Mouse (Mus musculus): ENCODE data around the gene Cables2. TPM values are rescaled to one million over a fixed set of nuclear protein-coding genes. Genes with fewer than 3 reads are reported as not detected.

Cables2 gene
- polyA plus RNA-seq, 1 experiment from 2014 or later, result 16.1 TPM

GRCm38 (mm10) chr2:180225044-180225761 is 48.1 kb downstream of the Cables2 start:
- Histone ChIP-seq H3K9ac (ENCODE audit: low read length) (peak overlapping the region; percentile 79), H3K36me3 (ENCODE audit: control insufficient read depth, insufficient read depth, low read length) (peaks cover 3% of the 10 kb centered on the region; the same call in 1 of the 2 replicates), H3K9me3 (ENCODE audit: control insufficient read depth, low read length) (no peaks in the 10 kb centered on the region), H3K4me3 (ENCODE audit: control insufficient read depth in 1 of 2, insufficient read depth in 1 of 2, low read depth in 1 of 2, low read length in 2 of 2) (peak overlapping the region; percentile 62 to 71), H3K4me1 (ENCODE audit: control insufficient read depth in 2 of 2, insufficient read depth in 2 of 2, low read length in 2 of 2) (peaks cover 35 to 47% of the 10 kb centered on the region in 2 experiments), H3K27ac (replicated peaks in 1 of 2; ENCODE audit: control insufficient read depth in 1 of 2, insufficient read depth in 1 of 2, low read depth in 2 of 2, low read length in 2 of 2) (peak overlapping the region in 1 of 2 experiments; percentile 72; a peak in 2 of 4 replicates), H3K4me2 (ENCODE audit: low read length) (peak overlapping the region; percentile 98), H3K27me3 (ENCODE audit: control insufficient read depth, insufficient read depth, low read length) (no peaks in the 10 kb centered on the region; the same call in 1 of the 2 replicates)
- peak; percentile 6 for ATAC-seq (ENCODE audit: insufficient number of reproducible peaks, insufficient read depth, low FRiP score, low read depth)
- 2% methylated on average over 55 of the region's 55 CpGs for WGBS

DNA sequence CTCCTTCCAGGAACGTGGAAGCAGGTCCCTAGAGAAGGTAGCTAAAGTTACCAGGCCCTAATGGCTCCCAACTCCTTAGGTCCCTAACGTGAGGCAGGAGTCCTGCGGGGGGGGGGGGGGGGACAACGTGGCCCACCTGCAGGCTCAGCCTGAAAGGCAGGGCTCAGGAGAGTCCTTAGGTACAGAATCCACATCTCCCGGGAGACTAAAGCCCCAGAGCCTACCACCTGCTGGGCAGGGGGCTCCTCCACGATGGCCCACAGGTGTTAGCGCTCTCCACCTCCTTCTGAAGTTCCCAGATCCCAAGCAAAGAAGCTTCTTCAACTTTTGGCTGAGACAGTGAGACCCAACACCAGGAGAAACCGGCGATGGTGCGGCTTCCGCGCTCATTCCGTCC is 48.7 kb downstream of the Cables2 start:
- H3K36me3 ChIP-seq (ENCODE audit: control insufficient read depth, insufficient read depth, low read length), result peaks cover 5% of the 10 kb centered on the region; the same call in 1 of the 2 replicates
- no peaks in the 10 kb centered on the region; the same call in 1 of the 2 replicates for H3K27me3 ChIP-seq (ENCODE audit: control insufficient read depth, insufficient read depth, low read length)
- H3K4me2 ChIP-seq (ENCODE audit: low read length), result peak overlapping the region; percentile 98
- H3K9me3 ChIP-seq (ENCODE audit: control insufficient read depth, low read length), result no peaks in the 10 kb centered on the region
- no peak overlapping the region for H3K27ac ChIP-seq (replicated peaks in 1 of 2; ENCODE audit: control insufficient read depth in 1 of 2, insufficient read depth in 1 of 2, low read depth in 2 of 2, low read length in 2 of 2)
- peaks cover 34 to 47% of the 10 kb centered on the region in 2 experiments for H3K4me1 ChIP-seq (ENCODE audit: control insufficient read depth in 2 of 2, insufficient read depth in 2 of 2, low read length in 2 of 2)
- H3K9ac ChIP-seq (ENCODE audit: low read length), result peak overlapping the region; percentile 79
- 5% methylated on average over 12 of the region's 13 CpGs for WGBS
- ATAC-seq (ENCODE audit: insufficient number of reproducible peaks, insufficient read depth, low FRiP score, low read depth), result no peak
- peak overlapping the region; percentile 62 to 71 for H3K4me3 ChIP-seq (ENCODE audit: control insufficient read depth in 1 of 2, insufficient read depth in 1 of 2, low read depth in 1 of 2, low read length in 2 of 2)

DNA sequence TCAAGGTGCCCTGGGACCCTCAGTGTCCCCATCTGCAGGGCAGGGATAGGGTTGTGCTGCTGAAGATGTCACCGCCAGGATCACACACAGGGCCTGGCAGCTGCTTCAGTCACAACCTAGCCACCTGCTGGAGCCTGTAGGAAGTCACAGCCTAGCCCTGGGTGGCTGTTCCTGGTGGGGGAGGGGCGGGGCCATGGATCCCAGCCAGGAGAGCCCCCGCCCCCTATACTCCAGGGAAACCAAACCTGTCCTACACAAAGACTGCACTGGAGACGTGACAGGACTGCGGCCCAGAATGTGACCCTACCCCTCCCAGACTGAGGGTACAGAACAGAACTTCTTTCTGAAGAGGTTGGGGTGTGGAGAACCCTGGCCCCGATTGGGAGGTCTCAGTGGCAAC is 51.0 kb downstream of the Cables2 start:
- H3K36me3 ChIP-seq (ENCODE audit: control insufficient read depth, insufficient read depth, low read length), result peaks cover 8% of the 10 kb centered on the region; the same call in 1 of the 2 replicates
- peaks cover 32 to 50% of the 10 kb centered on the region in 2 experiments for H3K4me1 ChIP-seq (ENCODE audit: control insufficient read depth in 2 of 2, insufficient read depth in 2 of 2, low read length in 2 of 2)
- H3K4me2 ChIP-seq (ENCODE audit: low read length), result 0 out of 2 replicates have a peak overlapping the region, but pooled peaks have one; percentile 12
- H3K27ac ChIP-seq (replicated peaks in 1 of 2; ENCODE audit: control insufficient read depth in 1 of 2, insufficient read depth in 1 of 2, low read depth in 2 of 2, low read length in 2 of 2), result 0 out of 4 replicates have a peak overlapping the region, but pooled peaks of 1 of the 2 experiments have one; percentile 25
- H3K9ac ChIP-seq (ENCODE audit: low read length), result 0 out of 2 replicates have a peak overlapping the region, but pooled peaks have one; percentile 13
- H3K27me3 ChIP-seq (ENCODE audit: control insufficient read depth, insufficient read depth, low read length), result no peaks in the 10 kb centered on the region; the same call in 1 of the 2 replicates
- WGBS, result 13% methylated on average over 6 of the region's 6 CpGs
- no peak overlapping the region for H3K4me3 ChIP-seq (ENCODE audit: control insufficient read depth in 1 of 2, insufficient read depth in 1 of 2, low read depth in 1 of 2, low read length in 2 of 2)
- no peaks in the 10 kb centered on the region for H3K9me3 ChIP-seq (ENCODE audit: control insufficient read depth, low read length)
- peak; percentile 7; the same call in 1 of the 2 replicates for ATAC-seq (ENCODE audit: insufficient number of reproducible peaks, insufficient read depth, low FRiP score, low read depth)

DNA sequence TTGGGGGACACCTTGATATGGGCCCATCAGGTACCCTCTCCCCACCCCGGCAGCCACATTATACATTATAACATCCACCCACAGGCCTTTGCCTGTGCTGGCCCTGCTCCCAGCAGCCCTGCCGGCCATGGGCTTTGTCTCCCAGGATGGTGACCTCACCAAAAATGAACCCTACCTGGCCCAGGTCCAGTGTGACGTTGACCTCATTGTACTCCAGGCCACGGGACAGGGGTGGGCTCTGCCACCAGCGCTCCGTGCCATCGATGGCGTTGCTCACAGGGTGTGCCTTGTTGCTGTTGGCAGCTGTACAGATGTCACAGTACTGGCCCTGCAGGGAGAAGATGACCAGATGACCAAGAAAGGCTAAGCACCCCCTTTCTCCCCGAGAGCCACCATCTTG is 52.2 kb downstream of the Cables2 start:
- H3K27me3 ChIP-seq (ENCODE audit: control insufficient read depth, insufficient read depth, low read length), result no peaks in the 10 kb centered on the region; the same call in 1 of the 2 replicates
- H3K27ac ChIP-seq (replicated peaks in 1 of 2; ENCODE audit: control insufficient read depth in 1 of 2, insufficient read depth in 1 of 2, low read depth in 2 of 2, low read length in 2 of 2), result no peak overlapping the region
- WGBS, result 76% methylated on average over 9 of the region's 9 CpGs
- no peak for ATAC-seq (ENCODE audit: insufficient number of reproducible peaks, insufficient read depth, low FRiP score, low read depth)
- peaks cover 8% of the 10 kb centered on the region; the same call in 1 of the 2 replicates for H3K36me3 ChIP-seq (ENCODE audit: control insufficient read depth, insufficient read depth, low read length)
- H3K9me3 ChIP-seq (ENCODE audit: control insufficient read depth, low read length), result no peaks in the 10 kb centered on the region
- peaks cover 30 to 49% of the 10 kb centered on the region in 2 experiments for H3K4me1 ChIP-seq (ENCODE audit: control insufficient read depth in 2 of 2, insufficient read depth in 2 of 2, low read length in 2 of 2)
- H3K4me2 ChIP-seq (ENCODE audit: low read length), result no peak overlapping the region
- H3K9ac ChIP-seq (ENCODE audit: low read length), result no peak overlapping the region
- no peak overlapping the region for H3K4me3 ChIP-seq (ENCODE audit: control insufficient read depth in 1 of 2, insufficient read depth in 1 of 2, low read depth in 1 of 2, low read length in 2 of 2)

DNA sequence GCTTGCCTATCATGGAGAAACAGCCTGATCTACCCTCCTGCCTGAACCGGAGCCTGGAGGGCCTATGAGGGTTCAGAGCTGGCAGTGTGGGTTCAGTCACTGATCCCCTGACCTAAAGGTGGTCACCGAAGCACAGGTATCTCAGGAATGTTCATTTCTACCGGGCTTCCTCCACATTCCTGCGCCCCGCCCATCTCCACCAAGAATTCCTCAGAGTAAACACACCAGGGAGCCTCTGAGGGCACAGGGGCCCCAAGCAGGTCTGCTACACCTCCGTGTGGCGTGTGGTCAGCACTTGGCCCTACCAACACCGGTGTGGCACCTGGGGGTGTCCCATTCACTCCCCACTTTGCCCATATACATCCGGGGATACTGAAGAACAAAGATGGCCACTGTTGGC is 53.1 kb downstream of the Cables2 start:
- H3K4me3 ChIP-seq (ENCODE audit: control insufficient read depth in 1 of 2, insufficient read depth in 1 of 2, low read depth in 1 of 2, low read length in 2 of 2), result no peak overlapping the region
- H3K36me3 ChIP-seq (ENCODE audit: control insufficient read depth, insufficient read depth, low read length), result peaks cover 8% of the 10 kb centered on the region; the same call in 1 of the 2 replicates
- H3K9me3 ChIP-seq (ENCODE audit: control insufficient read depth, low read length), result no peaks in the 10 kb centered on the region
- H3K4me2 ChIP-seq (ENCODE audit: low read length), result no peak overlapping the region
- ATAC-seq (ENCODE audit: insufficient number of reproducible peaks, insufficient read depth, low FRiP score, low read depth), result no peak
- H3K9ac ChIP-seq (ENCODE audit: low read length), result no peak overlapping the region
- H3K27me3 ChIP-seq (ENCODE audit: control insufficient read depth, insufficient read depth, low read length), result no peaks in the 10 kb centered on the region
- WGBS, result 61% methylated on average over 9 of the region's 9 CpGs
- no peak overlapping the region for H3K27ac ChIP-seq (replicated peaks in 1 of 2; ENCODE audit: control insufficient read depth in 1 of 2, insufficient read depth in 1 of 2, low read depth in 2 of 2, low read length in 2 of 2)
- peaks cover 39 to 53% of the 10 kb centered on the region in 2 experiments for H3K4me1 ChIP-seq (ENCODE audit: control insufficient read depth in 2 of 2, insufficient read depth in 2 of 2, low read length in 2 of 2)

GRCm38 (mm10) chr2:180219145-180219943 is 54.0 kb downstream of the Cables2 start:
- no peak overlapping the region for H3K4me2 ChIP-seq (ENCODE audit: low read length)
- H3K4me3 ChIP-seq (ENCODE audit: control insufficient read depth in 1 of 2, insufficient read depth in 1 of 2, low read depth in 1 of 2, low read length in 2 of 2), result no peak overlapping the region
- peaks cover 8% of the 10 kb centered on the region; the same call in 1 of the 2 replicates for H3K36me3 ChIP-seq (ENCODE audit: control insufficient read depth, insufficient read depth, low read length)
- H3K27ac ChIP-seq (replicated peaks in 1 of 2; ENCODE audit: control insufficient read depth in 1 of 2, insufficient read depth in 1 of 2, low read depth in 2 of 2, low read length in 2 of 2), result peak overlapping the region; percentile 18 to 57
- no peak for ATAC-seq (ENCODE audit: insufficient number of reproducible peaks, insufficient read depth, low FRiP score, low read depth)
- no peaks in the 10 kb centered on the region for H3K27me3 ChIP-seq (ENCODE audit: control insufficient read depth, insufficient read depth, low read length)
- H3K9ac ChIP-seq (ENCODE audit: low read length), result peak overlapping the region; percentile 41; the same call in 1 of the 2 replicates
- WGBS, result 81% methylated on average over 15 of the region's 15 CpGs
- no peaks in the 10 kb centered on the region for H3K9me3 ChIP-seq (ENCODE audit: control insufficient read depth, low read length)
- H3K4me1 ChIP-seq (ENCODE audit: control insufficient read depth in 2 of 2, insufficient read depth in 2 of 2, low read length in 2 of 2), result peaks cover 43 to 53% of the 10 kb centered on the region in 2 experiments

GRCm38 (mm10) chr2:180218677-180219076 is 54.6 kb downstream of the Cables2 start:
- Histone ChIP-seq H3K27ac (replicated peaks in 1 of 2; ENCODE audit: control insufficient read depth in 1 of 2, insufficient read depth in 1 of 2, low read depth in 2 of 2, low read length in 2 of 2) (peak overlapping the region; percentile 38 to 57), H3K4me2 (ENCODE audit: low read length) (no peak overlapping the region), H3K4me3 (ENCODE audit: control insufficient read depth in 1 of 2, insufficient read depth in 1 of 2, low read depth in 1 of 2, low read length in 2 of 2) (no peak overlapping the region), H3K4me1 (ENCODE audit: control insufficient read depth in 2 of 2, insufficient read depth in 2 of 2, low read length in 2 of 2) (peaks cover 47 to 56% of the 10 kb centered on the region in 2 experiments), H3K9me3 (ENCODE audit: control insufficient read depth, low read length) (no peaks in the 10 kb centered on the region), H3K27me3 (ENCODE audit: control insufficient read depth, insufficient read depth, low read length) (no peaks in the 10 kb centered on the region), H3K36me3 (ENCODE audit: control insufficient read depth, insufficient read depth, low read length) (peaks cover 8% of the 10 kb centered on the region; the same call in 1 of the 2 replicates), H3K9ac (ENCODE audit: low read length) (peak overlapping the region; percentile 41; the same call in 1 of the 2 replicates)
- no peak for ATAC-seq (ENCODE audit: insufficient number of reproducible peaks, insufficient read depth, low FRiP score, low read depth)
- WGBS, result 34% methylated on average over 5 of the region's 5 CpGs
